Mouse (Mus musculus) mesoderm, embryonic 11.5 days (tissue): Measurements from ENCODE around the gene Ccdc113.

Source experiments
- DNase-seq: peaks from one replicate; pipeline ENCODE4 v3.0.0-alpha.2; 2012; ENCODE audit warnings: low read depth, low spot score

The Ccdc113 gene

DNA sequence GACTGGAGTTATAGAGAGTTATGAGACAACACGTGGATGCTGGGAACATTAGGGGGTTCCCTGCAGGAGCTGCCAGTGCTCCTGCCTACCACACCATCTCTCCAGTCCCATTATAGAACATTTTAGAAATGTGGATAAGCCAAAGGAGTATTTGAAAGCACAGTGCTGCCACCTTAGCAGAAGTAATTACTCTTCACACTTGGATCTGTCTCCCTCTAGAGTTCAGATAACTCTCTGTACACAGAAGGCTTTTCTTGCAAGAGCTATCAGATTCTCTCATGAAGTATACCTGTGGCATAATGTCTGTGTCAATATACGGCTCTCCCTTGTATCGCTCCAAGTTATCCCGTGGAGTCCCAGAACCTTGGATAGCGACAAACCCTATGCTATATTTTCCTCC, 5.6 kb downstream of the Ccdc113 start:
- DNase-seq, result no peak

DNA sequence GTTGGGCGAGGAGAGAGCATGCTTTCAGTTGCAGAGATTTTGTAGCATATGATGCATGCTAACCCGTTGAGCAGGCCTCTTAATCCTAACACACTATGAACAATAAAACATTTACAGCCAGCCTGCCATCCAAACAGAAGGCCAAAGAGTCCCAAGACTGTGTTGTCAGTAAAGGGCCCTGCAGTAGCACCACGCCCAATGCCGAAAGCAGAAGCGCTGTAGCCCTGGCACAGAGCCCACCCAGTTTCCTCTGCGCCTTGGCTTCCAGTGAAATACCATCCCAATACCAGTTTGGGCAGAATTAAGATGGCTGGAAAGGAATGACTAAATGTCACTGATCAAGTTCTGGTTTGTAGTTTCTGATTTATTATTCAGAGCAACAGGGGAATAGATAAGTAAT, 8.3 kb downstream of the Ccdc113 start:
- DNase-seq, result no peak

DNA sequence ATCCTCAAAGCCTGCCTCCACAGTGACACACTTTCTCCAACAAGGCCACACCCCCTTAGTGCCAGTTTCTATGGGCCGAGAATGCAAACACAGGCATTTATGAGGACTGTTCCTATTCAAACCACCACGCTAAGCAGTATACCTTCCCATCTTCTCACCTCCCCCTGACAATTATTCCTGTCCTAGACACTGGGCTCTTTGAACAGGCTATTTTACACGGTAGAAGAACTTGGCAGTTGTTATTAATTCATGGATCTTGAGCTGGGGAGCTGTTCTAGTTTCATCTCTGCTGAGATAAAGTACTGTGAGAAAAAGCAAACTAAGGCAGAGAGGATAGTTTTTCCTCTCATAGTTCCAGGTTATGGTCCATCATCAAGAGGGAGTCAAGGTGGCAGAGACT, 9.2 kb downstream of the Ccdc113 start:
- DNase-seq, result no peak

DNA sequence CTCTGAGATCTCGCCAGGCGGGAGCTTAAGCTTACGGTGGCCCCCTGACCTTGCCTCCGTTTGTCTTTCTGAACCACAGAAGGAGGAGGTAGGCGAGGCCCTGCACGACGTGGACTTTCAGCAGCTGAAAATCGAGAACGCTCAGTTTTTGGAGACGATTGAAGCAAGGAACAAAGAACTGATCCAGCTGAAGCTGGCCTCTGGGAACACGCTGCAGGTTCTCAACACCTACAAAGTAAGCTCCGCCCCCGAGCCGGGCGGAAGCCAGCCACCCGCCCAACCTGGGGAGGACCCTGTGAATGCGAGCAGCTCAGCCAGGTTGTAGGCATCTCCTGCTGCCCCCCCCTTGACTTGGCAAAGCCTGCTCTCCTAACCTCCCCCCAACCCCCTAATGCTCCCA, 11.9 kb downstream of the Ccdc113 start:
- DNase-seq, result no peak

DNA sequence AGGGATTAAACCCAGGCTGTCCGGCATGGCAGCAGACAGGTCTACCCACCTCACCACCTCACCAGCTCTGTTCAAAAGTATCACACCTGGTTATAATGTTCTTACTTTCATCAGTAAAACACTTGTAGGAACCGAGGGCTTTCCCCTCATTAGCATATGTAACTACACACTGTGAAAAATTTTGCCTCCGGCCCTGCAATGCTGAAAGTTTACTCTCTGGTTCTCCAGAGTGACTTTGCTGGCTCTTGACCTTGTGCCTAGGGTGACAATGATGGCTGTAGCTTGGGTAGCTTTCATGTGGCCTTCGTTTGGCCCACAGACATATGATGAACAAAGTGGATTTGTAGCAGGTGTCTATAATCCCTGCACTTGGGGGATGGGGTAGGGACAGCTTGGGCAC, 13.1 kb downstream of the Ccdc113 start:
- DNase-seq, result no peak

DNA sequence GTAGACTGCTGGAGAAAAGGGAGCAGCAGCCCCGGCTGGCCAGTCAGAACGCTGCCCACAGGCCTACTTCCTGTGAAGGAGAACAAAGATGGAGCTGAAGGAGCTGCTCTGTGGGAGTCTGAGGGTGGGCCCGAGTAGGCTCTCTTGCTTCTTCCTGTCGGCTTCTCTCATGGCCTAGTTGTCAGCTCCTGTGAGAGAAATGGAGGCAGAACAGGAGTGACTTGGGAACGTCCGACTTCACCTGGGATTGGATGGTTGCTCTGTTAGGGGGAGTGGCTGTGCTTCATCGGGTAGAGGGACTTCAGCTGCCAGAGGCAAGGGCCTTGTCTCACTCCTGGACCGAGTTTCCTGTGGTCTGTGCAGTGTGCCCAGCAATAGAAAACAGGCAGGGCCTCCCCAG, 14.0 kb downstream of the Ccdc113 start:
- no peak for DNase-seq

DNA sequence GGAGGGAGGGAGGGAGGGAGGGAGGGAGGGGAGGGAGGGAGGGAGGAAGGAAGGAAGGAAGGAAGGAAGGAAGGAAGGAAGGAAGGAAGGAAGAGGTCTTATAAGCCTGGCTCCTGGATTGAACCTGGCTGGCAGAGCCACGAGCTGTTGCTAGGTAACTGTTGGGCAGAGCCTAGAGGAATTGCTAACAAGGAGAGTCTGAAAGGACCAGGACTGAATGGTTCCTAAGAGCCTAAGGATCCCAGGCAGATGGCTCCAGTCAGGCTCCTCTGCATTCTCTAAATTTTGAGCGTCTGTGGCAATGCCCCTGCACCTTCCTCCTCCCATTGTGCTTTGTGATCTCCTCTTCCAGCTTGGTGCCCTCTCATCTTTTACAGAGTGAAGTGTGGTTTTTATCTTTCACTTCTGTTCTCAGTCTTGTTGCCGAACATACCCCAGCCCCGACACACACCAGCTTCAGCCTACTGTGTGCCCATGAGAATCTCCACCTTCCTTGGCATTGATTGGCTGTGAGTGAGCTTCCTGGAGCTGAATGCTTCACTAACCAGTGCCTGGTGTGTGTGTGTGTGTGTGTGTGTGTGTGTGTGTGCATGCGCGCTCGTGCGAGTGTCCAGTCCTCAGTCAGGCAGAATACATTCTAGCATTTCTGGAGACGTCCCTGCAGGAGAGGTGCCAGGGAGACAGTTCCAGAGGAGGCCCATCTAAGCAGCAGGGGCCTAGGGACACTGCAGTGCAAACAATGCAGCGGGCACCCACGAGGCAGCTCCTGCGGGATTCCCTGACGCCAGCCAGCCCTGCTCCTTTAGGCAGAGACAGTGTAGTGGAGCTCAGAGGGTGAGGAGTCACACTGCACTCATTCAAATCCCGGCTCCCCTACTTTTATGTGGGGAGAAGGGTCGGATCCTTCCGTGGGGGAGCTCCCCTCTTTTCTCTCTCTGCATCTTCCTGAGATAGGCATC, 16.3 kb downstream of the Ccdc113 start:
- peak; percentile 16 for DNase-seq

DNA sequence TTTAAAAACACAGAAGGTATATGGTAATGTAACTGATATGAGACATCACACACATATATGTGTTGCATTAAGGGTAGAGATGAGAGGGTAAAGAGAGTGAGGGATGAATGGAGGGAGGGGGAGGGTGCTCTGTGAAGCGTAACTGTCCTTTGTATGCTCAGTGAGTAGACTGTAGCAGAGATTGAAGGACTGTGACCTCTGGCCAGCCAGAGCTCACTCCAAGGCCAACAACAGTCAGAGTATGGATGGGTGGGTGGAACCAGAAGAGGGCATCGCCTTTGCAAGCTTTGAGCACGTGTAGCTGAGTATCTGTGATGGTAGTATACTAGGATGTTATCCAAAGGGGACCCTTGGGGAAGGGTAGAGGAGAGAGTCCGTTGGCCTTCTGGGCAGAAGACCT, 17.7 kb downstream of the Ccdc113 start:
- DNase-seq, result no peak

DNA sequence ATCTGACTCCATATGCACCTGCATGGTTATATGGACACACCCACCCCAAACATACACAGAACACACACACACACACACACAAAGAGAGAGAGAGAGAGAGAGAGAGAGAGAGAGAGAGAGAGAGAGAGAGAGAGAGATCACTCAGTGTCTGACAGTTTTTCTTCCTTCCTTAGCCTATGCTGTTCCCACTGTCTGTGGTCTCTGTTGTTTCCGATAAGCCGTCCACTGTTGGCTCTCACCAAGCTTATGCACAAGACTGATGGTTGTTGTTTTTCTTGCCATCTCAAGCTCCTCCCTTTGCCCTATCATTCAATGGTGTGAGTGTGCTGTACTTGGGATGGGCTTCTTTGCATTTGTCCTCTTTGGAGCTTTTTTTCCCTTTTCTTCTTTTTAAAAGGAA, 22.1 kb downstream of the Ccdc113 start:
- no peak for DNase-seq

DNA sequence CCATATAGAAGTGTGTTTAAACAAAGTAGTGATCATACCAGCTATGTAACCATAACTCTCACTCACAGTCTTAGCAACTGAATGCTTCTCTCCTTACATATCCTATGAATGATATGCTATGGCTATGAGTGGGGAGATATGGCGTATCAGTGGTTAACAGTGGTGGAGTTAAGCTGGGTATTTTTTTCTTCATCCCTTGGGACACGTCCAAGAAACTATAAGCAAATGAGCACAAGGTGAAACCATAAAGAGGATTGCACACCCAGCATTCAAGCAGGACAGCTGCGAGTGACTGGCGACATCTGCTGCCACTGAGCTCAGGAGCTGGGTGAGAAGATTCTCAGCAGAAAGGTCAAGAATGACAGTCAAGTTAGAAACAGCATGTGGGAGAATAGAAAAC, 32.3 kb downstream of the Ccdc113 start:
- no peak for DNase-seq

DNA sequence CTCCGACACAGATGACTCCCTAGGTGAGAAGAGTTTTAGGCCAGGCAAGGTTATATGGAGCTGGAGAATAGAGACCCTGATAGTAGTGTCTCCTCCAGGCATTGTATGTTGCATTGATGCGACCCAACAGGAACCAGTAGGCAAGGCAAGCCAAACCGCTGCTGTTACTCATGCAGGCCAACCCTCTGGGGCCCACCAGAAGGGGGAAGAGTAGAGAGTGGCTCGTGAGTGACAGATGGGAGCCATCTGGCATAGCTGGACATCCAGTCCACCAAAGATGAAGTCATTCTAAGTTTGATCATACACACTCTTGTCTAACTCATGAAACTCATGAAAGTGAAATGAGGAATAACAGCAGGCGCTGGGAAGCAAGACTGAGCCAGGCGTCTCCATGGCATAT, 32.9 kb downstream of the Ccdc113 start:
- no peak for DNase-seq

DNA sequence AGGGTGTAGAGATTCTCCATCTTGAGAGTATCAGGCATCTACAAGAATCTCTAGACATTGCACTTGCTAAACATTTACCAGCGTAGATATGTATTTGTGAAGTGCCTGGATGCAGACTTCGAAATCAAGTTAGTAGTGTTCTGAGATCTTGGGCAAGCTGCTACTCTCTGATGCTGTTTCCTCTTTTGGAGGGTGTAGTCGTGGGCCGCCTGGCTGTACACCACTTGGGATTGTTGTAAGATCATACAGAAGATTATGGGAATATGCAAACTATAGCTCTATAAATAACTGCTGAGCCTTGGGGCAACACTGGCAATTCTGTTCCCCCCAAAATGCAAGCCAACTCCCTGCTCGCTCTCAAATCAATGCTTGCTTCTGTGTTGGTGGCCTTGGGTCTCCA, 39.3 kb downstream of the Ccdc113 start:
- no peak for DNase-seq

DNA sequence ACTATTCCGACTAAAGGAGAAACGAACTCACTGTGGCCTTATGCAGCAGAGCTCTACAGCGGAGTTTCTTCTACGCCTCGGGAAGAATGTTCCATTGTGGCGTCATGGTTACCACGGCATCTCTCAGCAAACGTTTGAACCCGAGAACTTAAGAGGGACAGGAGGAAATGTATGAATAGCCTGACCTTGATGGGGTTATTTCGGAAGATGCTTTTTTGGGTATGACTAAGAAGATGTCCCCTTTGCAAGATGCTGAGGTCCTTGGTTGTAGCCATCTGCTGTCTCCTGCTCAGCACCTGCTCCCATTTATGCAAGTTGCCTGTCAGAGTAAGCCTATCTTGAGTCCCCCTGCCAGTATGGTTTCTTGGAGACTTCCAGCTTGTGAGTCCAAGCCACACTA, 42.4 kb downstream of the Ccdc113 start, which contains the start of gene Prss54:
Gene Prss54, minus strand, starts transcription at position 101 of the 400 bp plus-strand sequence.
- no peak for DNase-seq

DNA sequence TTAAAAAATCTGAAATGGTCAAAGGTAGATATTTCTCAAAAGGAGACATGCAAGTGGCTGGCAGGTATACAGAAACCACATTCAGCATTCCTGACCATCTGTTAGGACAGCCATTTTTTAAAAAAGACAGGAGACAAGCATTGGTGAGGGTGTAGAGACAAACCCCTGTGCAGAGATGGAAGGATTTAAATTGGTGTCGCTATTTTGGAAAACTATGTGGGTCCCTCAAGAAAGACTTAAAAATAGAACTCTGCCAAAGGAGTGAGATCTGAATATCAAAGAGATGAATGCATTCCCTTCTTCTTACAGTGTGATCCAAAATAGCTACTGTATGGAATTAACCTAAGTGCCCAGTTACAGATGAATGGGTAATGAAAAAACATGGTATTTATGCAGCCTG, 53.5 kb downstream of the Ccdc113 start:
- DNase-seq, result no peak

DNA sequence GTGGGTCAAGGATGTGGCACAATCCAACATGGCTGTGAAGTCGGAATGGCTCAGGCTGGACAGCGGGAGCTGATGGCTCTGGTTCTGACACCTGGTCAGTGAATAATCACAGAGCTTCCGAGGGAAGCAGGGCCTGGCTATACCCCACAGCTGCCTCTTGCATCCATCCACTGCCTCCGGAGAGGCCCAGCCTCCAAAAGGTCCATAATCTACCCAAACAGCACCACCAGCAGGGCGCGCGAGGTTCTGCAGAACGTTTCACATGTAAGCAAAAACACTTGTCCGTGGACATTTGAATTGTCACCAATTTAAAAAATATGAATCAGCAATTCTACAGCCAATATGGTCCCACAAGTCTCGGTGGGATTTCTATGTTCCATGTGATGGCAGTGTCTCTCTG, 55.4 kb downstream of the Ccdc113 start:
- no peak for DNase-seq

DNA sequence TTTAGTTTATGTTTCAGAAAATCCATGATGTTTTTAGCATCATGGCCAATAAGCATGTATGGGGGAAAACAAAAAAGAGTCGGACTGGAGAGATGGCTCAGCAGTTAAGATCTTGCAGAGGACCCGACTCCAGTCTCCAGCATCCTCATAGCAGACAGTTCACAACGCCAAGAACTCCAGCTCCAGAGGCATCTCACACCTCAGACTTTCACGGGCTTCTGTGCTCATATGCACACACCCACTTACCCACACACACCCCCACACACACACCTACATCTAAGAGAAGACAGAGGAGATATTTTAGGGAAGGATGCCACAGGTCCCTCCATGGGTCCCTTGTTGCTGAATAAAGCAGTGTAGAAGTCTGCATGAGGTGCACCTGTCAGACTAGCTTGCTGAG, 56.7 kb downstream of the Ccdc113 start:
- DNase-seq, result no peak

DNA sequence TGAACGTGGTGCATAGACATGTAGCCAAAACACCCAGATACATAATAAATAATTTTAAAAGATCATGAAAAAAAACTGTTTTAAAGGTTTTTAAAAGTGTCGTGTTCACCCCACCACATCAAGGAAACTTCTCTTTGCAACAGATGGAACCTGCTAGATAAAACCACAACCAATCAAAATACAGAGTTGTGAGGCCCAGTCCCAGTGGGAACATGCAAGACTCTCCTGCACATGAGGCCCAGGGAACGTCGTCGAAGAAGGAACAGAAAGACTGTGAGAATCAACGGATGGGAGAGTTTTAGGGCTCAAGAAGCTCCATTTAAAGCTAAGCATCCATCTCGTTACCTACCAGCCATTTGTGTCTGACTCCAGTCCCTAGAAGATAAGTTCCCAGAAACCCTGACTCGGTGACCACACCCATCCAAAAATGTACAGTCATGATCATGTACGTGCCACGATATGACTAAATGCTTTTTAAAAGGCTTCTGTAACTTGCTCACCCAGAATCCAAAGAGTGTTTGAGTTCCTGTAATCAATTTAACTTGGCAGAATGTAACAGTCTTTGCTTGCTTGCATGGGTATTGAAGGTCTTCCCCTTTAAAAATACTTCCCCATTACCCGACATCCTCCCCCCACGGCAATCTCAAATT, 58.4 kb downstream of the Ccdc113 start:
- no peak for DNase-seq

DNA sequence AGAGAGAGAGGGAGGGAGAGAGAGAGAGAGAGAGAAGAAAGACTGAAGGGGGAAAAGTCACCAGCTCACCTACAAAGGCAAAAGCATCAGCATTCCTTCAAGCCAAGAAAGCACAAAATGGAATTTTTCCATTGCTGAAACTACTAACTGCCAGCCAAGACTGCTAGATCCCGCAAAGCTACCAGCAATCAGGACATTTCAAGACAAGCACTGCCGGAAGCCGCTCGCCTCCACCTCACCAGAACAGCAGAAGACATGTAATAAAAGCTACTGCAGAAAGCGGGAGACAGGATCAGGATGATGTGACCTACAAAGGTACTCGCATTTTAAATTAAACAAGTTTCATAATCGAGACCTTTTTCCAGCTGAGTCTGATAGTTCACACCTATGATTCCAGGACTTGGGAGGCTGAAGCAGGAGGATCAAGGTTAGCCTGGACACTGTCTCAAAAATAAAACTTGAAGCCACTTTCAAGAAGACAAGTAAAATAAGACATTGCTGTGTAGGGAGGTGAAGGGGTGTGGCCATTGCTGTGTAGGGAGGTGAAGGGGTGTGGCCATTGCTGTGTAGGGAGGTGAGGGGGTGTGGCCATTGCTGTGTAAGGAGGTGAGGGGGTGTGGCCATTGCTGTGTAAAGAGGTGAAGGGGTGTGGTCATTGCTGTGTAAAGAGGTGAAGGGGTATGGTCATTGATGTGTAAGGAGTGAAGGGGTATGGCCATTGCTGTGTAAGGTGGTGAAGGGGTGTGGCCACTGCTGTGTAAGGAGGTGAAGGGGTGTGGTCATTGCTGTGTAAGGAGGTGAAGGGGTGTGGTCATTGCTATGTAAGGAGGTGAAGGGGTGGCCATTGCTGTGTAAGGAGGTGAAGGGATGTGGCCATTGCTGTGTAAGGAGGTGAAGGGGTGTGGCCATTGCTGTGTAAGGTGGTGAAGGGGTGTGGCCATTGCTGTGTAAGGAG, 59.8 kb downstream of the Ccdc113 start:
- DNase-seq, result no peak

DNA sequence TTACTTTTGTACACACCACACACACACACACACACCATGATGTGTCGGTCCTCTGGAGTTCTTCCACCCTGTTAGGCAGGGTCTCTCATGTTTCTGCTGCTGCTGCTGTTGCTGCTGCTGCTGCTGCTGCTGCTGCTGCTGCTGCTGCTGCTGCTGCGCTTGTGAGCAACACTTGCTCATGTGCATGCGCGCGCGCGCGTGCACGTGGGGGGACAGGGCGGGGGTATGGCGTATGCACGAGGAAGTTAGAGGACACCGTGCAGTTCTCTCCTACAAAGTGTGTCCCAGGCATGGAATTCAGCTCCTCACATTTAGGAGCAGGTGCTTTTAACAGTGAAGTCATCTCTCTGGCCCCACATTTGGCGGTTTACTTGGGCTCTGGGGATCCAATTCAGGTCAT, 61.2 kb downstream of the Ccdc113 start:
- DNase-seq, result no peak

DNA sequence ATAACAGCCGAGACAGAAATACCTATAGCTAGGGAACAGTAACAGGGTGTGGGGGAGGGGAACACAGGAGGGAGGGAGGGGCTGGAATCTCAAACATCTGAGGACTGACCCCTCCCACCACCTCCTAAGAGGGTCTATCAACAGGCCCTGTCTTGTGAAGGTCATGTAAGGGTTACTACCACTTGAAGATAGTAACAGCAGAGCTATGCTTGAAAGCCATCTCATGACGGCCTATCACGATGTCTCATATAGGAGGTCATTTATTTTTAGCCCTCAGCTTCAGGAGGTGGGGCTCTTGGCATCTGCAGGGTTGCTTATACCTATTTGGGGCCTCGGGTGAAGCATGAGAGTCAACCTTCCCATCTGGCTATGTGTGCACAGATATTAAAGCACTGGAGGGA, 63.0 kb downstream of the Ccdc113 start:
- DNase-seq, result no peak

DNA sequence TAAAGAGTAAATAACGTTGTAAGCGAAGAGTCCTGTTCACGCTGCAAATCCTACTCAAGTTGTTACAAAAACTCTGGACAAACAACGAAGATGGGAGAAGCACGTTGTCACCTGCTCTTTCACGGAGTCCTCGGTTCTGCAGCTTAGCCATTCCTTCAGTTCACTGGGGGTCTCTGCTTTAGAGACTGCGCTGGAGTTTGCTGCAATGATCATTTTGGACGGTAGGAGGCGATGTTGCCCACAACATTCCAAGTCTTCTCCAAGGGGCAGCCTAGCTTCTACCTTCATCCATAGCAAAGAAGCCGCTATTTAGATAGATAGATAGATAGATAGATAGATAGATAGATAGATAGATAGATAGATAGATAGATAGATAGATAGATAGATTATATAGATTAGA, 66.0 kb downstream of the Ccdc113 start:
- DNase-seq, result peak; percentile 85

DNA sequence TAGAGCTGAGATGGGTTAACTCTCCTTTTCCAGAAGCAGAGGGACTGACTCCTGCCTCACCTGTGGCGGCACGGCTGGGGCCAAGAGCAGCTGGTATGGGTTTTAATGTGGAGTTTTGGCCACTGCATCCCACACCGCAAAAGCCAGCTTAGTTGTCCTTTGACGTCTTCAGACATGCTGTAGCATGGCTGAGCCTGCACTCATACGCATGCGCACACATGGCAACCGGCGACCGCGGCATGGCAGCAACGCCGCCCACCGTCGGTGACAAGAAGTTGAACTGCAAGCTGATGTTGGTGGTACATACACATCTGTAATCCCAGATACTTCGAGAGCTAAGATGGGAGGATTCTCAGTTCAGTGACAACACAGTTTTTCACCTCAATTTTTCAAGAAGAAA, 67.4 kb downstream of the Ccdc113 start:
- DNase-seq, result no peak
